Mouse (Mus musculus) lung, embryonic 14.5 days (tissue): ENCODE data around the gene Prune2. TPM values are rescaled to one million over a fixed set of nuclear protein-coding genes. Genes with fewer than 3 reads are reported as not detected.
A peak's percentile ranks its signal among the peaks of the same experiment; 100 is the strongest.
"Not testable (repeated sequence)": the region's sequence is repeated elsewhere in the genome, so short reads cannot be mapped to it uniquely, and the experiment has no call there.

ENCODE experiments used
- ATAC-seq: fragments of 200-750 bp; cut with Nextera tagmentation; 2 replicates; pipeline ENCODE4 v1.8.0; 2017; ENCODE audit warnings: mild to moderate bottlenecking, moderate TSS enrichment, moderate library complexity; ENCODE audit not compliant: insufficient read depth
- DNase-seq: peaks from one replicate; pipeline ENCODE4 v3.0.0-alpha.2; 2015
- H3K27ac ChIP-seq: fragments of 300-500 bp; sonication (generic); 2 replicates; pipeline ENCODE4 v1.5.1; 2014; ENCODE audit warnings: low read depth, mild to moderate bottlenecking, moderate library complexity
- H3K27me3 ChIP-seq: fragments of 300-500 bp; sonication (generic); 2 replicates; pipeline ENCODE4 v1.6.1; 2014; ENCODE audit warnings: low read length, control low read depth; ENCODE audit not compliant: insufficient read depth
- H3K36me3 ChIP-seq: fragments of 300-500 bp; sonication (generic); 2 replicates; pipeline ENCODE4 v1.6.1; 2014; ENCODE audit warnings: control low read depth; ENCODE audit not compliant: insufficient read depth
- H3K4me1 ChIP-seq: fragments of 300-500 bp; sonication (generic); 2 replicates; pipeline ENCODE4 v1.6.1; 2014; ENCODE audit warnings: antibody characterized with exemption, control low read depth; ENCODE audit not compliant: insufficient read depth
- H3K4me2 ChIP-seq: fragments of 300-500 bp; sonication (generic); 2 replicates; pipeline ENCODE4 v1.6.1; 2014; ENCODE audit warnings: mild to moderate bottlenecking
- H3K4me3 ChIP-seq: fragments of 300-500 bp; sonication (generic); 2 replicates; pipeline ENCODE4 v1.5.1; 2014; ENCODE audit warnings: low read depth, low read length
- H3K9ac ChIP-seq: fragments of 300-500 bp; sonication (generic); 2 replicates; pipeline ENCODE4 v1.6.1; 2014
- H3K9me3 ChIP-seq: fragments of 300-500 bp; sonication (generic); 2 replicates; pipeline ENCODE4 v1.6.1; 2016; ENCODE audit warnings: low read depth, low read length, control low read depth
- CTCF ChIP-seq: IDR thresholded peaks from 2 replicates; pipeline ENCODE4 v1.5.1; 2016; ENCODE audit warnings: antibody characterized with exemption, low read depth
- WGBS: fragments of 180-500 bp; shearing (Covaris S2); extraction: QIAGEN DNeasy Blood & Tissue Kit; methylation state at CpG from one replicate; pipeline ENCODE4 v1.1.7; 2014; 5-methylcytosine and 5-hydroxymethylcytosine counted together
- polyA plus RNA-seq: library from polyadenylated mRNA; unstranded; fragments of >200 nt; fragmentation: Nextera tagmentation; extraction: Ambion mirVana; gene quantifications from 2 replicates; pipeline ENCODE4 v1.2.1, GENCODE M21; 2014

Prune2 gene
- polyA plus RNA-seq, 1 experiment from 2014 or later: 1.4 TPM

DNA sequence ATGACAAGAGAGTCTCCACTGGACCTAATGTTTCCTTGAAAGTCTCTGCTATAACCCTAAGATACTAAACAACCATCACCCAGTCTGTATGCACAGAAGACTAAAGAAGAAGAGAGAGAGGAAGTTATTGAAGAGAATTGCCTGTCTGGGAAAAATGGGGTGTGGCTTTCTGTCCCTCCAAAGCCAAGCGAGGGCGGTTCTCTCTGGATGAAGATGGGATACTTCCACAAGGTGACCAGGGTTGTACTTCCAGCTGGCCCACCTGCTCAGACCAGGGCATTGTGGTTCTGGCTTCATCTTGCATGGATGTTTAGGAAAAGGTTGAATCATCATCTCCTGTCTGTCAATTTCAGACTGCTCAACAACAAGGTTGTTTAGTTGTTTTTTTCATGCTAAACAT, 199.3 kb downstream of the Prune2 start:
- no peaks in the 10 kb centered on the region for H3K36me3 ChIP-seq
- no peak overlapping the region for H3K9ac ChIP-seq
- no peaks in the 10 kb centered on the region for H3K9me3 ChIP-seq
- H3K4me3 ChIP-seq: no peak overlapping the region
- H3K27ac ChIP-seq: no peak overlapping the region
- ATAC-seq (no peak), DNase-seq (no peak)
- no peak overlapping the region for H3K4me2 ChIP-seq
- WGBS: 81% methylated on average over 2 of the region's 2 CpGs
- no peak for TF ChIP-seq CTCF
- H3K27me3 ChIP-seq: no peaks in the 10 kb centered on the region
- no peaks in the 10 kb centered on the region for H3K4me1 ChIP-seq

DNA sequence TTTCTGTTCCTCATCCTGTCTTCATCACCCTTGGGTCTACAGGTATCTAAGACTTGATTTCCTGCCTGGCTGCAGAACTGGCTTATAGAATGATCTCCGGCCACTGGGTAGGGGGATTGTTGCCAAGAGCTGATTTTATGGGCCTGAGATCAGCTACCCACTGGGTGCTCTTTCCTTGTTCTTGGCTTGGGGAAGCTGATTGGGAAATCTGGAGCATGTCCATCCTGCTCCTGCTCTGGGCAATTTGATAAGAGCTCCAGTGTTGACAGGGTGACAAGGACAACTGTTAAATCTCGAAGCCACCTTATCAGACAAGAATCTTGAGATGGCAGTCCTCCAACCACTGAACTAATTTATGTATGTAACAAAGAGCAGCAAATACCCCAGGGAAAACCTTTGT, 203.8 kb downstream of the Prune2 start:
- DNase-seq (peak; percentile 62), ATAC-seq (no peak)
- H3K4me2 ChIP-seq: no peak overlapping the region
- TF ChIP-seq CTCF: no peak
- no peaks in the 10 kb centered on the region for H3K27me3 ChIP-seq
- no peak overlapping the region for H3K4me3 ChIP-seq
- 19% methylated on average over 2 of the region's 2 CpGs for WGBS
- H3K36me3 ChIP-seq: no peaks in the 10 kb centered on the region
- no peak overlapping the region for H3K27ac ChIP-seq
- no peak overlapping the region for H3K9ac ChIP-seq
- H3K4me1 ChIP-seq: no peaks in the 10 kb centered on the region
- no peaks in the 10 kb centered on the region for H3K9me3 ChIP-seq

DNA sequence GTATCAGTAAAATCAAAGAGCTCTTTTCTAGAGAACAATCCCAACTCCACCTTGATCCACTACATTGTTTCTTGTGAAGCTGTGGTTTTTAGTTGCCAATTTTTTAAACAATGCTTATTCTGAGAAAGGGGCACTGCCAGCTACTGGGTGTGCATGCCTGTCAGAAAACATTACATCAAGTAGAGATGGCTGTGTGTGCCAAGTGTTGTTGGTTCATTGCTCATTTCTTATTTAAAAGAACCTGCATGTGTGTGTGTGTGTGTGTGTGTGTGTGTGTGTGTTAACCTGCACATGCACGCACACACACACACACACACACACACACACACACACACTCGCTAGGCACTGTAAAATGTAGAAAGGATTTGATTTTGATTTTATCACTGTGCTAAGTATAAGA, 204.3 kb downstream of the Prune2 start:
- H3K27me3 ChIP-seq: no peaks in the 10 kb centered on the region
- no peak for TF ChIP-seq CTCF

DNA sequence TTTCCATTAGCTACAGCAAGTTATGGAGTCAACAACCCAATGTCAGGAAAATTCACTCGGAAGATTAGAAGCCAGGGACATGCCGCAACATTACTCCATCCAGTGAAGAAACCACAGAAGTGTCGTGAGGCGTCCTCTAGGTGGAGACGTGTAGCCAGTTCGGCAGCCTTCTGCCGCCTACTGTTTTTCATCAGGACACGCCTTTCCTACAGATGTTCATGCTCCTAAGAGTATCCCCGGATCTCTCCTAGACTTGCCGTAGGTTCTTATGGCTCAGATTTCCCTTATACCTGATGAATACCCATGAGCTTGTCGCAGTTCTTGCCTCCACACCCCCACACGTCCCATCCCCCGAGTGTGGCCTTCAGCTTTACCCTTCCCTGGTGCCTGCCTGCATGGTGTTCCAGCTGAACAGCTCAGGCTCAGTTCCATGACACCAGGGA, 207.6 kb downstream of the Prune2 start:
- Histone ChIP-seq H3K36me3 (no peaks in the 10 kb centered on the region), H3K4me1 (no peaks in the 10 kb centered on the region), H3K4me3 (no peak overlapping the region), H3K4me2 (peak overlapping the region; percentile 46), H3K27me3 (no peaks in the 10 kb centered on the region), H3K9me3 (no peaks in the 10 kb centered on the region), H3K27ac (no peak overlapping the region), H3K9ac (no peak overlapping the region)
- peak; percentile 81 for TF ChIP-seq CTCF
- peak; percentile 88 for DNase-seq
- ATAC-seq: peak; percentile 90
- WGBS: 8% methylated on average over 13 of the region's 13 CpGs

More for the DNA sequence above, 204.3 kb downstream of the Prune2 start:
- no peaks in the 10 kb centered on the region for H3K9me3 ChIP-seq
- H3K27ac ChIP-seq: no peak overlapping the region
- no peak overlapping the region for H3K4me3 ChIP-seq
- H3K36me3 ChIP-seq: no peaks in the 10 kb centered on the region
- H3K9ac ChIP-seq: no peak overlapping the region
- DNase-seq (no peak), ATAC-seq (no peak)
- H3K4me1 ChIP-seq: no peaks in the 10 kb centered on the region
- H3K4me2 ChIP-seq: no peak overlapping the region
- WGBS: 68% methylated on average over 2 of the region's 2 CpGs

DNA sequence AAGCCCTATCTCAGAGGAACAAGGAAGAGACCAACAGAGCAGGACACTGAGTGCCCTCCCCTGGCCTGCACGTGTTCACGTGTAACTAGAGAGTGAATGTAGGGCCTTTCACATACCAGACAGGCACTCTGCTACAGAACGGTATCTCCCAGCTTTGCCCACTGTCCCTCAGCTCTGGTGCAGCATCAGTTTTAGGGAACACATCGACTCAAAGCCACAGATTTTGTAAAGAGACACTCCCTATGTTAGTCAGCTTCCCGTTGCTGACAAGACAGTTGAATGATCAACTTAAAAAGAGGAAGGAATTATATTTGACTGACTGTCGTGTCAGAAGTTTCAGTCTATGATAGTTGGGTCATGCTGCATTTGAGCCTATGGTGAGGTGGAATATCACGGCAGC, 210.4 kb downstream of the Prune2 start:
- no peak for TF ChIP-seq CTCF
- H3K9me3 ChIP-seq: no peaks in the 10 kb centered on the region
- no peak for DNase-seq
- H3K9ac ChIP-seq: no peak overlapping the region
- H3K27ac ChIP-seq: no peak overlapping the region
- H3K4me3 ChIP-seq: no peak overlapping the region
- H3K36me3 ChIP-seq: no peaks in the 10 kb centered on the region
- 76% methylated on average over 7 of the region's 7 CpGs for WGBS
- H3K4me1 ChIP-seq: no peaks in the 10 kb centered on the region
- H3K27me3 ChIP-seq: no peaks in the 10 kb centered on the region
- ATAC-seq: no peak
- H3K4me2 ChIP-seq: no peak overlapping the region

DNA sequence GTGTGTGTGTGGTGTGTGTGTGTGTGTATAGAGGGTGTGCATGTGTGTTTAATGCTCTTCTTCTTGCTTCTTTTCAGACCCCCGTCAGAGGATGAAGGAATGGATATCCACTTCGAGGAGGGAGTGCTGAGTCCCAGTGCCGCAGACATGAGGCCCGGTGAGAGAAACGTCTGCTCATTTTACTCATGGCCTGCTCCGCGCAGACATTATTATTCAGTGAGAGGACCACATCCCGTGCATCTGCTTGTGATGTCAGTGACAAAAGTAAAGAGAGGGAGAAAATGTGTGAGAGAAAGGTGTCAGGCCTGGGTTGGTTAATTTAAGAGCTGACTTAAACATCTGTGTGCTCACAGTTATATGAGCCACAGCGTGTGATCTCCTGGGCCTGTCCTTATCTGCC, 212.3 kb downstream of the Prune2 start:
- no peaks in the 10 kb centered on the region for H3K36me3 ChIP-seq
- H3K9ac ChIP-seq: no peak overlapping the region
- H3K4me3 ChIP-seq: no peak overlapping the region
- ATAC-seq (no peak), DNase-seq (no peak)
- no peak overlapping the region for H3K4me2 ChIP-seq
- H3K27ac ChIP-seq: no peak overlapping the region
- no peaks in the 10 kb centered on the region for H3K4me1 ChIP-seq
- H3K9me3 ChIP-seq: no peaks in the 10 kb centered on the region
- no peaks in the 10 kb centered on the region for H3K27me3 ChIP-seq
- no peak for TF ChIP-seq CTCF
- 70% methylated on average over 9 of the region's 9 CpGs for WGBS

DNA sequence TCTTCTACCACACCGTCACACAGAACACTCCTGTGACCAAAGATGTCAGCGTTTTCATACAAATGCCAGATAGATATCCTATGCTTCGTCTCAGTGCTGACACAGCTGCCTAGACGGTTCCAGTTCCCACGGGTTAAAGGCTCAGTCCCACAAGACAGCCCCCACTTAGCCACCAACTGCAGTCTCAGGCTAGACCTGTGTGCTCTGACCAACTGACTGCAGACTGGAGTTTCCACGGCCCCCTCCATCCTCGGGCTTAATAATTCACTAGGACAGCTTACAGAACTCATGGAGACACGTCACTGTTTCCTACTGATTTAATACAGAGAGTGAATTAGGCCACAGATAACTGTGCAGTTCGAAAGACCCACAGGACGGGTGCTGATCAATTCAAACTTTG, 213.8 kb downstream of the Prune2 start:
- ATAC-seq: no peak

DNA sequence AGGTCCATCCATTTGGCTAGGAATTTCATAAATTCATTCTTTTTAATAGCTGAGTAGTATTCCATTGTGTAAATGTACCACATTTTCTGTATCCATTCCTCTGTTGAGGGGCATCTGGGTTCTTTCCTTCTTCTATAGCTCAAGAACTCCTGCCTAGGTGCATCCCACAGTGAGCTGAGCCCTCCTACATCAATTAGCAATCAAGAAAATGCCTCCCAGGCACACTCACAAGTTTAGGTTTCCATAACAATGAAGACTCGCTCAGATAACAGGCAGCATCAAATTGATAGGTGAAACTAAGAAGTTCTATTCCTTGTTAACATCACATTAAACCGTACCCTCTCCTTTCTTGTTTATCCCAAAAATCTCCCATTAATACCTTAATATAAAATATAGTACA, 218.6 kb downstream of the Prune2 start:
- ATAC-seq, H3K9ac ChIP-seq: not testable (repeated sequence)
- 79% methylated on average over 2 of the region's 2 CpGs for WGBS

More for the DNA sequence above, 213.8 kb downstream of the Prune2 start:
- DNase-seq: no peak
- no peak overlapping the region for H3K9ac ChIP-seq
- 74% methylated on average over 10 of the region's 10 CpGs for WGBS
- H3K27ac ChIP-seq: no peak overlapping the region
- no peaks in the 10 kb centered on the region for H3K27me3 ChIP-seq
- no peak for TF ChIP-seq CTCF
- H3K4me3 ChIP-seq: no peak overlapping the region
- no peak overlapping the region for H3K4me2 ChIP-seq
- no peaks in the 10 kb centered on the region for H3K4me1 ChIP-seq
- no peaks in the 10 kb centered on the region for H3K36me3 ChIP-seq
- H3K9me3 ChIP-seq: no peaks in the 10 kb centered on the region

More for the DNA sequence above, 218.6 kb downstream of the Prune2 start:
- not testable (repeated sequence) for H3K27ac ChIP-seq, H3K27me3 ChIP-seq, H3K4me2 ChIP-seq, H3K4me1 ChIP-seq, H3K36me3 ChIP-seq, H3K9me3 ChIP-seq, DNase-seq, H3K4me3 ChIP-seq
